Comparison of ENCODE assay signal across 14 mouse cellular contexts in the genomic region with DNA sequence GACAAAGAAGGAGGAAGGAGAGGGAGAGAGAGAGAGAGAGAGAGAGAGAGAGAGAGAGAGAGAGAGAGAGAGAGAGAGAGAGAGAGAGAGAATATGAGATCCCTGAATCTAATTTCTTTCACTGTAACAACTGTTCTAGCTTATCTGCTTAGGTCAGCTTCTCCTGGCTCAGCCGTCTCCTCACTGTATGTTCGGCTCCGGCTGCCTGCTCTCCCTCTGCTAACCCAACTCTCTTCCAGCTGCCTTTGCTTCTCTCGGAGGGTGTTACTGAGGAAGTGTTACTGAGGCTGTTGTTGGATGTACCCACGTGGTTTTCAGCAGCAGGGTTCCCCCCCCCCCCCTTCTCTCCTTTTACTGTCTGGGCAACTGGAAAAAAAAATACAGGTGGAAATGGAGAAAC. TPM values are rescaled to one million over a fixed set of nuclear protein-coding genes. Genes with fewer than 3 reads are reported as not detected.
DNase-seq lines count a peak whose midpoint lies in the region; ATAC-seq lines count a peak whose summit lies in the region.
"Had no signal": no experiment of that assay in that cellular context is flagged by ENCODE, and none has a peak within 500 bp of the region (broad histone marks: within the 10 kb centered on the region; RNA-seq: fewer than 3 reads in every experiment).

No protein-coding gene starts in this region.

- ATAC-seq in limb, embryonic 12.5 days (ENCODE audit: insufficient number of reproducible peaks, insufficient read depth, low FRiP score, low TSS enrichment, low read depth): no peak
- ATAC-seq in neural tube, embryonic 15.5 days (ENCODE audit: low FRiP score): no peak

- no peaks in the 10 kb centered on the region for H3K9me3 ChIP-seq in heart, embryonic 10.5 days
- H3K9me3 ChIP-seq in limb, embryonic 12.5 days: no peaks in the 10 kb centered on the region
- H3K9me3 ChIP-seq in neural tube, embryonic 15.5 days (replicated peaks): no peaks in the 10 kb centered on the region
- H3K9me3 ChIP-seq: hindbrain, embryonic 15.5 days had no signal

- no peaks in the 10 kb centered on the region for H3K36me3 ChIP-seq in heart, embryonic 10.5 days
- H3K36me3 ChIP-seq in limb, embryonic 12.5 days: no peaks in the 10 kb centered on the region; the same call in 1 of the 2 replicates
- no peaks in the 10 kb centered on the region for H3K36me3 ChIP-seq in neural tube, embryonic 15.5 days
- H3K36me3 ChIP-seq: hindbrain, embryonic 15.5 days had no signal

- WGBS in heart, embryonic 10.5 days: 7% methylated on average over 5 of the region's 5 CpGs
- WGBS in limb, embryonic 12.5 days: 5% methylated on average over 5 of the region's 5 CpGs
- WGBS in neural tube, embryonic 15.5 days: 9% methylated on average over 5 of the region's 5 CpGs

- peaks cover 17% of the 10 kb centered on the region for H3K4me1 ChIP-seq in heart, embryonic 10.5 days
- peaks cover 15% of the 10 kb centered on the region for H3K4me1 ChIP-seq in limb, embryonic 12.5 days (replicated peaks)
- peaks cover 3% of the 10 kb centered on the region for H3K4me1 ChIP-seq in neural tube, embryonic 15.5 days

- H3K9ac ChIP-seq in limb, embryonic 12.5 days (replicated peaks): no peak overlapping the region
- no peak overlapping the region for H3K9ac ChIP-seq in neural tube, embryonic 15.5 days (replicated peaks)
- H3K9ac ChIP-seq: hindbrain, embryonic 15.5 days had no signal

- H3K27me3 ChIP-seq in heart, embryonic 10.5 days (ENCODE audit: insufficient read depth, poor library complexity, severe bottlenecking): peaks cover 29% of the 10 kb centered on the region
- no peaks in the 10 kb centered on the region for H3K27me3 ChIP-seq in limb, embryonic 12.5 days
- H3K27me3 ChIP-seq in neural tube, embryonic 15.5 days (replicated peaks): no peaks in the 10 kb centered on the region
- H3K27me3 ChIP-seq: hindbrain, embryonic 15.5 days had no signal

- H3K4me2 ChIP-seq in limb, embryonic 12.5 days: peak overlapping the region; percentile 39
- H3K4me2 ChIP-seq in neural tube, embryonic 15.5 days: peak overlapping the region; percentile 17; the same call in 1 of the 2 replicates
- H3K4me2 ChIP-seq: hindbrain, embryonic 15.5 days had no signal

- no peak overlapping the region for H3K27ac ChIP-seq in heart, embryonic 10.5 days
- H3K27ac ChIP-seq in limb, embryonic 12.5 days: peak overlapping the region; percentile 66
- no peak overlapping the region for H3K27ac ChIP-seq in neural tube, embryonic 15.5 days (replicated peaks)
- H3K27ac ChIP-seq: hindbrain, embryonic 15.5 days had no signal

- peak overlapping the region; percentile 15; the same call in 1 of the 2 replicates for H3K4me3 ChIP-seq in heart, embryonic 10.5 days
- no peak overlapping the region for H3K4me3 ChIP-seq in limb, embryonic 12.5 days (replicated peaks)
- H3K4me3 ChIP-seq in neural tube, embryonic 15.5 days (replicated peaks): no peak overlapping the region
- H3K4me3 ChIP-seq: hindbrain, embryonic 15.5 days had no signal

- DNase-seq in heart, embryonic 10.5 days (ENCODE audit: low spot score): no peak
- DNase-seq in heart, postnatal 4 days: no peak
- peak; percentile 19 for DNase-seq in retina, postnatal 1 day
- no peak for DNase-seq in retina, embryonic 14.5 days (ENCODE audit: low spot score)
- no peak for DNase-seq in layer of hippocampus, adult 18-20 months (ENCODE audit: low spot score in 2 of 2)
- DNase-seq in layer of hippocampus, postnatal 36 days: no peak
- DNase-seq: gastrocnemius, postnatal 25 days; lung, postnatal 10 days had no signal

RNA-seq across cellular contexts. Expression of gene Vwce, which starts 6.1 kb away (rescaled TPM):
- 0.81 and 3.0 TPM in 2 replicates for polyA plus RNA-seq in heart, embryonic 10.5 days (2016; fragmentation: Nextera tagmentation; extraction: Ambion mirVana)
- under 1 TPM; 0.38 to 0.47 TPM for total RNA-seq in heart, postnatal 4 days (2021)
- 2.9 and 3.5 TPM in 2 replicates for polyA plus RNA-seq in limb, embryonic 12.5 days (2016; fragmentation: Nextera tagmentation; extraction: Ambion mirVana)
- polyA plus RNA-seq in neural tube, embryonic 15.5 days (2015; fragmentation: Nextera tagmentation; extraction: Ambion mirVana): 1.7 and 2.4 TPM in 2 replicates
- under 1 TPM; 0.35 to 0.56 TPM for total RNA-seq in layer of hippocampus, adult 18-20 months (2021)
- total RNA-seq in layer of hippocampus, postnatal 36 days (2021): under 1 TPM; 0.30 to 0.32 TPM
- total RNA-seq: monocyte, adult 5-6 weeks had no signal

RNA-seq across cellular contexts. Expression of gene Tkfc, which starts 34.6 kb away (rescaled TPM):
- polyA plus RNA-seq in heart, embryonic 10.5 days (2016; fragmentation: Nextera tagmentation; extraction: Ambion mirVana): 15.2 and 17.3 TPM in 2 replicates
- 10 to 100 TPM; 13.3 to 13.6 TPM for total RNA-seq in heart, postnatal 4 days (2021)
- polyA plus RNA-seq in limb, embryonic 12.5 days (2016; fragmentation: Nextera tagmentation; extraction: Ambion mirVana): 17.4 and 18.2 TPM in 2 replicates
- polyA plus RNA-seq in neural tube, embryonic 15.5 days (2015; fragmentation: Nextera tagmentation; extraction: Ambion mirVana): 21.8 and 25.2 TPM in 2 replicates
- total RNA-seq in layer of hippocampus, adult 18-20 months (2021): 10 to 100 TPM; 15.2 to 16.8 TPM
- total RNA-seq in layer of hippocampus, postnatal 36 days (2021): 10 to 100 TPM; 18.7 to 20.1 TPM

RNA-seq across cellular contexts. Expression of gene Ddb1, which starts 35.0 kb away (rescaled TPM):
- polyA plus RNA-seq in heart, embryonic 10.5 days (2016; fragmentation: Nextera tagmentation; extraction: Ambion mirVana): 410 and 426 TPM in 2 replicates
- total RNA-seq in heart, postnatal 4 days (2021): 100 to 1,000 TPM; 269 to 282 TPM
- 467 and 486 TPM in 2 replicates for polyA plus RNA-seq in limb, embryonic 12.5 days (2016; fragmentation: Nextera tagmentation; extraction: Ambion mirVana)
- polyA plus RNA-seq in neural tube, embryonic 15.5 days (2015; fragmentation: Nextera tagmentation; extraction: Ambion mirVana): 194 and 213 TPM in 2 replicates
- total RNA-seq in layer of hippocampus, adult 18-20 months (2021): 100 to 1,000 TPM; 193 to 196 TPM
- total RNA-seq in layer of hippocampus, postnatal 36 days (2021): 100 to 1,000 TPM; 200 to 203 TPM

RNA-seq across cellular contexts. Expression of gene Pga5, which starts 37.8 kb away (rescaled TPM):
- polyA plus RNA-seq in heart, embryonic 10.5 days (2016; fragmentation: Nextera tagmentation; extraction: Ambion mirVana): not detected in 2 replicates
- not detected for total RNA-seq in heart, postnatal 4 days (2021)
- not detected in 2 replicates for polyA plus RNA-seq in limb, embryonic 12.5 days (2016; fragmentation: Nextera tagmentation; extraction: Ambion mirVana)
- not detected in 2 replicates for polyA plus RNA-seq in neural tube, embryonic 15.5 days (2015; fragmentation: Nextera tagmentation; extraction: Ambion mirVana)
- total RNA-seq in layer of hippocampus, adult 18-20 months (2021): not detected
- total RNA-seq in layer of hippocampus, postnatal 36 days (2021): not detected
- total RNA-seq: gastrocnemius, postnatal 25 days; layer of hippocampus, postnatal 10 days; monocyte, adult 5-6 weeks had no signal
- polyA plus RNA-seq: C2C12; hindbrain, embryonic 15.5 days had no signal

RNA-seq across cellular contexts. Expression of gene Vps37c, which starts 48.5 kb away (rescaled TPM):
- 26.5 and 26.7 TPM in 2 replicates for polyA plus RNA-seq in heart, embryonic 10.5 days (2016; fragmentation: Nextera tagmentation; extraction: Ambion mirVana)
- total RNA-seq in heart, postnatal 4 days (2021): 10 to 100 TPM; 26.1 to 27.9 TPM
- 27.6 and 33.4 TPM in 2 replicates for polyA plus RNA-seq in limb, embryonic 12.5 days (2016; fragmentation: Nextera tagmentation; extraction: Ambion mirVana)
- polyA plus RNA-seq in neural tube, embryonic 15.5 days (2015; fragmentation: Nextera tagmentation; extraction: Ambion mirVana): 28.7 and 30.3 TPM in 2 replicates
- 10 to 100 TPM; 19.3 to 23.1 TPM for total RNA-seq in layer of hippocampus, adult 18-20 months (2021)
- total RNA-seq in layer of hippocampus, postnatal 36 days (2021): 10 to 100 TPM; 24.2 to 26.7 TPM
